Mouse (Mus musculus) myocyte (in vitro differentiated cells): ENCODE data around the gene 4930519G04Rik. TPM values are rescaled to one million over a fixed set of nuclear protein-coding genes. Genes with fewer than 3 reads are reported as not detected.
"Not testable (repeated sequence)": the region's sequence is repeated elsewhere in the genome, so short reads cannot be mapped to it uniquely, and the experiment has no call there.

Experiments
- H3K27me3 ChIP-seq: one replicate; pipeline ENCODE4 v1.6.1; 2011; ENCODE audit not compliant: control insufficient read depth, insufficient read depth, insufficient read length
- H3K36me3 ChIP-seq: one replicate; pipeline ENCODE4 v1.6.1; 2011; ENCODE audit not compliant: control insufficient read depth, insufficient read depth
- H3K4me2 ChIP-seq: one replicate; pipeline ENCODE4 v1.6.1; 2011; ENCODE audit warnings: low read depth, control low read depth
- H3K4me3 ChIP-seq: one replicate; pipeline ENCODE4 v1.5.1; 2011; ENCODE audit warnings: mild to moderate bottlenecking, control low read depth, moderate library complexity
- H3K79me2 ChIP-seq: one replicate; pipeline ENCODE4 v1.6.1; 2011; ENCODE audit not compliant: control insufficient read depth, insufficient read depth
- H3ac ChIP-seq: one replicate; pipeline ENCODE4 v1.6.1; 2011; ENCODE audit not compliant: control insufficient read depth, insufficient read length
- CEBPB ChIP-seq: IDR thresholded peaks from 2 replicates; pipeline ENCODE4 v1.6.1; 2011; ENCODE audit warnings: mild to moderate bottlenecking, moderate library complexity; ENCODE audit not compliant: poor library complexity, insufficient read depth, severe bottlenecking
- E2F4 ChIP-seq: IDR thresholded peaks from one replicate; pipeline ENCODE4 v1.6.1; 2011; ENCODE audit warnings: mild to moderate bottlenecking, control low read depth, moderate library complexity; ENCODE audit not compliant: insufficient read depth
- MAX ChIP-seq: IDR thresholded peaks from one replicate; pipeline ENCODE4 v1.6.1; 2011; ENCODE audit warnings: low read depth, mild to moderate bottlenecking, control low read depth
- MYOD1 ChIP-seq, 3 experiments: IDR thresholded peaks; one replicate each; pipeline ENCODE4 v1.6.1; 2011; ENCODE audit warnings: control low read depth in 2 of 3, low read depth in 2 of 3, mild to moderate bottlenecking in 2 of 3, moderate library complexity in 1 of 3; ENCODE audit not compliant: insufficient read length in 2 of 3, control insufficient read depth in 1 of 3
- MYOG ChIP-seq, 3 experiments: IDR thresholded peaks; one replicate each; pipeline ENCODE4 v1.6.1; 2011; ENCODE audit warnings: control low read depth in 2 of 3, low read depth in 2 of 3, mild to moderate bottlenecking in 2 of 3; ENCODE audit not compliant: insufficient read length in 2 of 3, control insufficient read depth in 1 of 3, insufficient read depth in 1 of 3
- POLR2A ChIP-seq: IDR thresholded peaks from one replicate; pipeline ENCODE4 v1.6.1; 2011; ENCODE audit warnings: low read depth, mild to moderate bottlenecking, control low read depth, moderate library complexity; ENCODE audit not compliant: insufficient read length
- POLR2AphosphoS2 ChIP-seq: IDR thresholded peaks from one replicate; pipeline ENCODE4 v1.6.1; 2011; ENCODE audit warnings: low read depth, control low read depth; ENCODE audit not compliant: insufficient read length
- REST ChIP-seq: IDR thresholded peaks from one replicate; pipeline ENCODE4 v1.6.1; 2011; ENCODE audit warnings: mild to moderate bottlenecking, control low read depth, moderate library complexity; ENCODE audit not compliant: insufficient read depth, insufficient read length
- SRF ChIP-seq: IDR thresholded peaks from one replicate; pipeline ENCODE4 v1.6.1; 2011; ENCODE audit warnings: low read depth; ENCODE audit not compliant: control insufficient read depth, insufficient read length
- TCF12 ChIP-seq: IDR thresholded peaks from one replicate; pipeline ENCODE4 v1.6.1; 2011; ENCODE audit warnings: mild to moderate bottlenecking, control low read depth; ENCODE audit not compliant: poor library complexity, insufficient read depth, severe bottlenecking
- TCF3 ChIP-seq: IDR thresholded peaks from one replicate; pipeline ENCODE4 v1.6.1; 2011; ENCODE audit warnings: low read depth, control low read depth; ENCODE audit not compliant: insufficient read length
- USF1 ChIP-seq: IDR thresholded peaks from one replicate; pipeline ENCODE4 v1.6.1; 2011; ENCODE audit warnings: low read depth, mild to moderate bottlenecking, control low read depth, moderate library complexity
- polyA plus RNA-seq: library from polyadenylated mRNA; unstranded; fragments of >200 nt; fragmentation: generic; extraction: Trizol; gene quantifications from one replicate; pipeline ENCODE4 v1.2.1, GENCODE M21; 2012; ENCODE audit warnings: missing spikeins

4930519G04Rik gene
- polyA plus RNA-seq, 1 experiment: not detected

- Histone ChIP-seq H3K79me2 (no peaks in the 10 kb centered on the region), H3ac (no peak overlapping the region), H3K4me3 (no peak overlapping the region), H3K4me2 (no peak overlapping the region), H3K27me3 (no peaks in the 10 kb centered on the region), H3K36me3 (no peaks in the 10 kb centered on the region)
- no peak for TF ChIP-seq E2F4
- TF ChIP-seq CEBPB: no peak
- no peak for TF ChIP-seq SRF
- TF ChIP-seq MYOD1 (IDR thresholded peaks at IDR 0.05; ENCODE audit: control insufficient read depth in 1 of 3, insufficient read length in 2 of 3, low read depth in 2 of 3): no peak
- TF ChIP-seq MAX: no peak
- TF ChIP-seq TCF3: no peak
- TF ChIP-seq MYOG (IDR thresholded peaks at IDR 0.05; ENCODE audit: control insufficient read depth in 1 of 3, insufficient read depth in 1 of 3, insufficient read length in 2 of 3, low read depth in 2 of 3): no peak
- no peak for TF ChIP-seq TCF12
- no peak for TF ChIP-seq POLR2A
- TF ChIP-seq REST: no peak
- no peak for TF ChIP-seq POLR2AphosphoS2
- no peak for TF ChIP-seq USF1
Measured at GRCm38 (mm10) chr5:114825978-114826691, 27.3 kb upstream of the 4930519G04Rik start.

DNA sequence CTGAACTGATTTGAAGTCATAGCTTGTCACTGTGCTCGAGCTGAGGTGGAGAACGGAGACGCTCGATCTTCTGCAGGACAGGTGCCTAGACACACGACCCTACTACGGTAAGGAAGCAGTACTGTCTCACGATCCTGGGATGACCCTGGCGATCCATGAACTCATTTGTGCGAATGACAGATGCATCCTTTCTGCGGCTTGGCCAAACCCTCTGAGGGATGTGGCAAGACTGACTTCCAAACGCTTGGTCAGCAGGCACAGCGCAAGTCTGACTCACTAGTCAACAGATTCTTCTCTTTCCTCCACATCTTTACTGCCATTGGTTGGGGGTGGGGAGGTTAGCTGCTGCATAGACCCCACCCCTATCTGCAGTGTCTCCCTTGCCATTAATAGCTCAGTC lies 26.0 kb upstream of the 4930519G04Rik start:
- no peaks in the 10 kb centered on the region for H3K27me3 ChIP-seq
- H3K79me2 ChIP-seq: no peaks in the 10 kb centered on the region
- H3K4me2 ChIP-seq: peak overlapping the region; percentile 73
- no peak overlapping the region for H3ac ChIP-seq
- H3K36me3 ChIP-seq: no peaks in the 10 kb centered on the region
- no peak for TF ChIP-seq E2F4
- TF ChIP-seq REST: no peak
- no peak for TF ChIP-seq USF1
- TF ChIP-seq MYOG (IDR thresholded peaks at IDR 0.05; ENCODE audit: control insufficient read depth in 1 of 3, insufficient read depth in 1 of 3, insufficient read length in 2 of 3, low read depth in 2 of 3): peak; percentile 54 to 82 (median 68)
- TF ChIP-seq TCF3: no peak
- peak; percentile 28 to 94 (median 87) for TF ChIP-seq MYOD1 (IDR thresholded peaks at IDR 0.05; ENCODE audit: control insufficient read depth in 1 of 3, insufficient read length in 2 of 3, low read depth in 2 of 3)
- peak; percentile 80; the same call in 1 of the 2 replicates for TF ChIP-seq CEBPB
- TF ChIP-seq MAX: no peak
- no peak for TF ChIP-seq TCF12
- no peak for TF ChIP-seq SRF
- no peak for TF ChIP-seq POLR2A
- no peak for TF ChIP-seq POLR2AphosphoS2
- H3K4me3 ChIP-seq: no peak overlapping the region

DNA sequence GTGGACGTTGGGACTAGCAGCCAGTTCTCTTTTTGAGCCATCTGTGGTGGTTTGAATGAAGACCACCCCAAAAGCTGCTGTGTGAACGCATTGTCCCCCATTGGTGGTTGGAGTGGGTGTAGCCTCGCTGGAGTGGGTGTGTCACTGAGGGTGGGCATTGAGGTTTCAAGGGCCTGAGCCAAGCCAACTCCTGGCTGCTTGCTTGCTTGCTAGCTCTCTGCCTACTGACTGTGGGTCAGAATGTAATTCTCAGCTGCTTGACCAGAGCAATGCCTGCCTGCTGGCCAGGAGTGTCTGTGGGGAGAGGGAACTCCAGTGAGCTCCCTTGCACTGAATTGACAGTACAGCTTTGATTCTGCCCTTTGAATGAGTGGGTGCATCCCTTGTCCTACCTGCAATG lies 23.7 kb upstream of the 4930519G04Rik start:
- no peak overlapping the region for H3K4me3 ChIP-seq
- H3ac ChIP-seq: no peak overlapping the region
- H3K36me3 ChIP-seq: no peaks in the 10 kb centered on the region
- H3K27me3 ChIP-seq: no peaks in the 10 kb centered on the region
- TF ChIP-seq CEBPB: no peak
- TF ChIP-seq E2F4: no peak
- TF ChIP-seq REST: no peak
- TF ChIP-seq USF1: no peak
- TF ChIP-seq MYOG (IDR thresholded peaks at IDR 0.05; ENCODE audit: control insufficient read depth in 1 of 3, insufficient read depth in 1 of 3, insufficient read length in 2 of 3, low read depth in 2 of 3): peak in 2 of 3 experiments; percentile 19 to 74
- TF ChIP-seq POLR2AphosphoS2: no peak
- TF ChIP-seq MAX: no peak
- peak in 1 of 3 experiments; percentile 58 for TF ChIP-seq MYOD1 (IDR thresholded peaks at IDR 0.05; ENCODE audit: control insufficient read depth in 1 of 3, insufficient read length in 2 of 3, low read depth in 2 of 3)
- H3K4me2 ChIP-seq: no peak overlapping the region
- H3K79me2 ChIP-seq: no peaks in the 10 kb centered on the region

GRCm38 (mm10) chr5:114836886-114837285 lies 16.6 kb upstream of the 4930519G04Rik start:
- no peaks in the 10 kb centered on the region for H3K27me3 ChIP-seq
- H3K4me2 ChIP-seq: no peak overlapping the region
- H3K79me2 ChIP-seq: no peaks in the 10 kb centered on the region
- H3K4me3 ChIP-seq: no peak overlapping the region
- H3ac ChIP-seq: no peak overlapping the region
- no peak for TF ChIP-seq MYOD1 (IDR thresholded peaks at IDR 0.05; ENCODE audit: control insufficient read depth in 1 of 3, insufficient read length in 2 of 3, low read depth in 2 of 3)
- no peak for TF ChIP-seq E2F4
- TF ChIP-seq MAX: no peak
- no peak for TF ChIP-seq POLR2AphosphoS2
- TF ChIP-seq MYOG (IDR thresholded peaks at IDR 0.05; ENCODE audit: control insufficient read depth in 1 of 3, insufficient read depth in 1 of 3, insufficient read length in 2 of 3, low read depth in 2 of 3): no peak
- TF ChIP-seq TCF3: no peak
- TF ChIP-seq USF1: no peak
- H3K36me3 ChIP-seq: no peaks in the 10 kb centered on the region

DNA sequence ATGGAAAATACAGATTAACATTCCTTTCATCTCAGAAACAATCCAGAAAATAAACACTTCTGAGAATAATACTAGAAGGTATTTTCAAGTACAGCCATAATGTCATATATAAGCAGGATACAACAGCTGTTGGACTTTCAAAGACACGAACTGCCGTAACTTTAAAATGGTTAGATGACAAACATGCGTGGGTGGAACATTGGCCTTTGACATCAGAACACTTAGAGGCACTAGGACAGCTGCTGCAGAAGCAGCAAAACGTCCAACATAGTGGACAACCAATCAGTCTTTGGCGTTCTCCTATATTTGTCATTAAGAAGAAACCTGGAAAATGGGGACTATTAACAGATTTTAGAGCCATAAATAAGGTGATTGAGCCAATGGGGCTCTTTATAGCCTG lies 13.0 kb upstream of the 4930519G04Rik start:
- not testable (repeated sequence) for H3K27me3 ChIP-seq, H3K4me3 ChIP-seq, H3K79me2 ChIP-seq, H3ac ChIP-seq, H3K36me3 ChIP-seq
- H3K4me2 ChIP-seq: peak overlapping the region; percentile 12
- TF ChIP-seq MYOG (IDR thresholded peaks at IDR 0.05; ENCODE audit: control insufficient read depth in 1 of 3, insufficient read depth in 1 of 3, insufficient read length in 2 of 3, low read depth in 2 of 3) (peak in 1 of 3 experiments; percentile 37), TCF12 (peak; percentile 34), MYOD1 (IDR thresholded peaks at IDR 0.05; ENCODE audit: control insufficient read depth in 1 of 3, insufficient read length in 2 of 3, low read depth in 2 of 3) (peak in 2 of 3 experiments; percentile 45 to 78)
